Mouse (Mus musculus): ENCODE results near the gene Eef2. TPM values are rescaled to one million over a fixed set of nuclear protein-coding genes. Genes with fewer than 3 reads are reported as not detected.

The Eef2 gene
- polyA plus RNA-seq, 1 experiment from 2014 or later: 435 TPM

- ATAC-seq (replicated peaks; ENCODE audit: extremely low read depth, insufficient read depth, low FRiP score): no peak
- Histone ChIP-seq H3K4me3 (ENCODE audit: low read length) (no peak overlapping the region), H3K27me3 (ENCODE audit: control insufficient read depth, insufficient read depth, low read length) (0 out of 2 replicates have a peak, but pooled peaks cover 5% of the 10 kb centered on the region), H3K4me1 (ENCODE audit: control insufficient read depth, insufficient read depth, low read length) (peaks cover 42% of the 10 kb centered on the region), H3K36me3 (ENCODE audit: control insufficient read depth, insufficient read depth) (no peaks in the 10 kb centered on the region), H3K9ac (ENCODE audit: low read length) (peak overlapping the region; percentile 75), H3K9me3 (replicated peaks; ENCODE audit: control insufficient read depth, low read length) (no peaks in the 10 kb centered on the region), H3K27ac (ENCODE audit: low read length) (peak overlapping the region; percentile 96), H3K4me2 (ENCODE audit: low read depth, low read length) (peak overlapping the region; percentile 7; the same call in 1 of the 2 replicates)
- 69% methylated on average over 13 of the region's 13 CpGs for WGBS
Observed at GRCm38 (mm10) chr10:81200141-81200540, 23.7 kb downstream of the Eef2 start.

- Histone ChIP-seq H3K4me1 (ENCODE audit: control insufficient read depth, insufficient read depth, low read length) (peaks cover 42% of the 10 kb centered on the region), H3K4me2 (ENCODE audit: low read depth, low read length) (peak overlapping the region; percentile 55; the same call in 1 of the 2 replicates), H3K27ac (ENCODE audit: low read length) (peak overlapping the region; percentile 96), H3K9ac (ENCODE audit: low read length) (peak overlapping the region; percentile 75), H3K9me3 (replicated peaks; ENCODE audit: control insufficient read depth, low read length) (no peaks in the 10 kb centered on the region), H3K4me3 (ENCODE audit: low read length) (no peak overlapping the region), H3K27me3 (ENCODE audit: control insufficient read depth, insufficient read depth, low read length) (0 out of 2 replicates have a peak, but pooled peaks cover under 1% of the 10 kb centered on the region), H3K36me3 (ENCODE audit: control insufficient read depth, insufficient read depth) (no peaks in the 10 kb centered on the region)
- 57% methylated on average over 20 of the region's 20 CpGs for WGBS
- no peak for ATAC-seq (replicated peaks; ENCODE audit: extremely low read depth, insufficient read depth, low FRiP score)
Observed at GRCm38 (mm10) chr10:81200605-81201287, 24.3 kb downstream of the Eef2 start.

- Histone ChIP-seq H3K4me1 (ENCODE audit: control insufficient read depth, insufficient read depth, low read length) (peaks cover 42% of the 10 kb centered on the region), H3K4me3 (ENCODE audit: low read length) (peak within 1 kb of the TSS; percentile 17), H3K27ac (ENCODE audit: low read length) (peak within 1 kb of the TSS; percentile 96), H3K36me3 (ENCODE audit: control insufficient read depth, insufficient read depth) (no peaks in the 10 kb centered on the region), H3K4me2 (ENCODE audit: low read depth, low read length) (peak within 1 kb of the TSS; percentile 55), H3K9ac (ENCODE audit: low read length) (peak within 1 kb of the TSS; percentile 75), H3K9me3 (replicated peaks; ENCODE audit: control insufficient read depth, low read length) (no peaks in the 10 kb centered on the region), H3K27me3 (ENCODE audit: control insufficient read depth, insufficient read depth, low read length) (no peaks in the 10 kb centered on the region)
- ATAC-seq (replicated peaks; ENCODE audit: extremely low read depth, insufficient read depth, low FRiP score): peak; percentile 63
- 33% methylated on average over 13 of the region's 13 CpGs for whole genome bisulfite sequencing
Observed at GRCm38 (mm10) chr10:81201807-81202758, 25.7 kb downstream of the Eef2 start, which contains the start of gene Nmrk2. TSS of gene Nmrk2 (minus strand) at chr10:81202051.

GRCm38 (mm10) chr10:81202978-81203720, 26.7 kb downstream of the Eef2 start:
- Histone ChIP-seq H3K4me1 (ENCODE audit: control insufficient read depth, insufficient read depth, low read length) (peaks cover 39% of the 10 kb centered on the region), H3K9ac (ENCODE audit: low read length) (no peak overlapping the region; the same call in 1 of the 2 replicates), H3K4me2 (ENCODE audit: low read depth, low read length) (no peak overlapping the region), H3K27me3 (ENCODE audit: control insufficient read depth, insufficient read depth, low read length) (no peaks in the 10 kb centered on the region), H3K9me3 (replicated peaks; ENCODE audit: control insufficient read depth, low read length) (no peaks in the 10 kb centered on the region), H3K4me3 (ENCODE audit: low read length) (no peak overlapping the region), H3K27ac (ENCODE audit: low read length) (peak overlapping the region; percentile 96), H3K36me3 (ENCODE audit: control insufficient read depth, insufficient read depth) (no peaks in the 10 kb centered on the region)
- no peak for ATAC-seq (replicated peaks; ENCODE audit: extremely low read depth, insufficient read depth, low FRiP score)
- 55% methylated on average over 8 of the region's 8 CpGs for WGBS

- Histone ChIP-seq H3K4me2 (ENCODE audit: low read depth, low read length) (no peak overlapping the region), H3K27me3 (ENCODE audit: control insufficient read depth, insufficient read depth, low read length) (no peaks in the 10 kb centered on the region), H3K4me3 (ENCODE audit: low read length) (no peak overlapping the region), H3K4me1 (ENCODE audit: control insufficient read depth, insufficient read depth, low read length) (peaks cover 33% of the 10 kb centered on the region), H3K9ac (ENCODE audit: low read length) (no peak overlapping the region), H3K27ac (ENCODE audit: low read length) (peak overlapping the region; percentile 96), H3K9me3 (replicated peaks; ENCODE audit: control insufficient read depth, low read length) (no peaks in the 10 kb centered on the region), H3K36me3 (ENCODE audit: control insufficient read depth, insufficient read depth) (no peaks in the 10 kb centered on the region)
- WGBS: 52% methylated on average over 4 of the region's 4 CpGs
- ATAC-seq (replicated peaks; ENCODE audit: extremely low read depth, insufficient read depth, low FRiP score): no peak
Observed at GRCm38 (mm10) chr10:81204137-81204536, 27.7 kb downstream of the Eef2 start.

GRCm38 (mm10) chr10:81210154-81210553, 33.7 kb downstream of the Eef2 start:
- H3K9me3 ChIP-seq (replicated peaks; ENCODE audit: control insufficient read depth, low read length): peaks cover 3% of the 10 kb centered on the region; the same call in 1 of the 2 replicates
- no peak overlapping the region for H3K27ac ChIP-seq (ENCODE audit: low read length)
- H3K4me3 ChIP-seq (ENCODE audit: low read length): no peak overlapping the region
- H3K4me1 ChIP-seq (ENCODE audit: control insufficient read depth, insufficient read depth, low read length): no peaks in the 10 kb centered on the region
- no peak overlapping the region for H3K4me2 ChIP-seq (ENCODE audit: low read depth, low read length)
- H3K9ac ChIP-seq (ENCODE audit: low read length): no peak overlapping the region
- no peaks in the 10 kb centered on the region for H3K36me3 ChIP-seq (ENCODE audit: control insufficient read depth, insufficient read depth)
- WGBS: 95% methylated on average over 5 of the region's 5 CpGs
- H3K27me3 ChIP-seq (ENCODE audit: control insufficient read depth, insufficient read depth, low read length): no peaks in the 10 kb centered on the region
- no peak for ATAC-seq (replicated peaks; ENCODE audit: extremely low read depth, insufficient read depth, low FRiP score)

- ATAC-seq (replicated peaks; ENCODE audit: extremely low read depth, insufficient read depth, low FRiP score): no peak
- no peak overlapping the region for H3K9ac ChIP-seq (ENCODE audit: low read length)
- H3K4me1 ChIP-seq (ENCODE audit: control insufficient read depth, insufficient read depth, low read length): no peaks in the 10 kb centered on the region
- H3K27ac ChIP-seq (ENCODE audit: low read length): no peak overlapping the region
- H3K27me3 ChIP-seq (ENCODE audit: control insufficient read depth, insufficient read depth, low read length): no peaks in the 10 kb centered on the region
- no peak overlapping the region for H3K4me2 ChIP-seq (ENCODE audit: low read depth, low read length)
- no peaks in the 10 kb centered on the region for H3K9me3 ChIP-seq (replicated peaks; ENCODE audit: control insufficient read depth, low read length)
- WGBS: 88% methylated on average over 6 of the region's 6 CpGs
- H3K4me3 ChIP-seq (ENCODE audit: low read length): no peak overlapping the region
- H3K36me3 ChIP-seq (ENCODE audit: control insufficient read depth, insufficient read depth): no peaks in the 10 kb centered on the region
Observed at GRCm38 (mm10) chr10:81216260-81216659, 39.8 kb downstream of the Eef2 start.

- no peak for ATAC-seq (replicated peaks; ENCODE audit: extremely low read depth, insufficient read depth, low FRiP score)
- Histone ChIP-seq H3K27me3 (ENCODE audit: control insufficient read depth, insufficient read depth, low read length) (no peaks in the 10 kb centered on the region), H3K9me3 (replicated peaks; ENCODE audit: control insufficient read depth, low read length) (no peaks in the 10 kb centered on the region), H3K4me3 (ENCODE audit: low read length) (no peak overlapping the region), H3K27ac (ENCODE audit: low read length) (no peak overlapping the region), H3K36me3 (ENCODE audit: control insufficient read depth, insufficient read depth) (no peaks in the 10 kb centered on the region), H3K9ac (ENCODE audit: low read length) (no peak overlapping the region), H3K4me2 (ENCODE audit: low read depth, low read length) (no peak overlapping the region), H3K4me1 (ENCODE audit: control insufficient read depth, insufficient read depth, low read length) (no peaks in the 10 kb centered on the region)
- WGBS: 82% methylated on average over 6 of the region's 6 CpGs
Observed at GRCm38 (mm10) chr10:81216810-81217209, 40.4 kb downstream of the Eef2 start.

Measured in heart, embryonic 16.5 days (tissue).